Mouse (Mus musculus) T-helper 1 cell (primary cell): Measurements from ENCODE around the gene Slc25a21.

Experiments used
- in situ Hi-C: fragments of 300-600 bp; cut with MboI, MseI; formaldehyde crosslinking; loops from one replicate; pipeline ENCODE4 v1.15.1; 2025; ENCODE audit warnings: high pct_unique_total_duplicates

Gene Slc25a21

GRCm38 (mm10) chr12:57197363-57198026, at the start of gene Slc25a21:
Gene Slc25a21, minus strand, starts transcription at chr12:57197472.
- in situ Hi-C loops: loop anchor here (25.0 kb wide), 1 partner anchor 510 kb away; the partner anchor contains the start of gene Pax9

- in situ Hi-C loops: no loop called here
Measured at GRCm38 (mm10) chr12:57243671-57244495, 46.6 kb upstream of the Slc25a21 start.

GRCm38 (mm10) chr12:57233386-57233785, 36.1 kb upstream of the Slc25a21 start:
- in situ Hi-C loops: no loop called here

GRCm38 (mm10) chr12:57231085-57231875, 34.0 kb upstream of the Slc25a21 start:
- in situ Hi-C loops: no loop called here

- in situ Hi-C loops: no loop called here
Measured at GRCm38 (mm10) chr12:57230192-57230706, 33.0 kb upstream of the Slc25a21 start, which contains the start of the genes Prps1l3 and Mipol1. Gene Prps1l3, plus strand, starts transcription at chr12:57230412. Gene Mipol1, plus strand, starts transcription at chr12:57230427.

GRCm38 (mm10) chr12:57229703-57230102, 32.4 kb upstream of the Slc25a21 start:
- in situ Hi-C loops: no loop called here

GRCm38 (mm10) chr12:57227776-57228175, 30.5 kb upstream of the Slc25a21 start:
- in situ Hi-C loops: no loop called here

- in situ Hi-C loops: no loop called here
Measured at GRCm38 (mm10) chr12:57226411-57226810, 29.1 kb upstream of the Slc25a21 start.

- in situ Hi-C loops: loop anchor here (25.0 kb wide), 1 partner anchor 1375 kb away; the partner anchor contains the start of gene Brms1l
Measured at GRCm38 (mm10) chr12:57212463-57212862, 15.2 kb upstream of the Slc25a21 start.

GRCm38 (mm10) chr12:57211353-57212311, 14.4 kb upstream of the Slc25a21 start:
- in situ Hi-C loops: loop anchor here (25.0 kb wide), 1 partner anchor 1374 kb away; the partner anchor contains the start of gene Brms1l

- in situ Hi-C loops: loop anchor here (25.0 kb wide), 1 partner anchor 1367 kb away; the partner anchor contains the start of gene Brms1l
Measured at GRCm38 (mm10) chr12:57204276-57204851, 7.1 kb upstream of the Slc25a21 start.

GRCm38 (mm10) chr12:57201901-57202300, 4.6 kb upstream of the Slc25a21 start:
- in situ Hi-C loops: loop anchor here (25.0 kb wide), 1 partner anchor 1365 kb away; the partner anchor contains the start of gene Brms1l

GRCm38 (mm10) chr12:57199427-57199826, 2.2 kb upstream of the Slc25a21 start:
- in situ Hi-C loops: loop anchor here (25.0 kb wide), 1 partner anchor 512 kb away; the partner anchor contains the start of gene Pax9

GRCm38 (mm10) chr12:57198269-57198668, 997 bp upstream of the Slc25a21 start:
- in situ Hi-C loops: loop anchor here (25.0 kb wide), 1 partner anchor 511 kb away; the partner anchor contains the start of gene Pax9

- in situ Hi-C loops: loop anchor here (25.0 kb wide), 1 partner anchor 509 kb away; the partner anchor contains the start of gene Pax9
Measured at GRCm38 (mm10) chr12:57196608-57197362, 487 bp downstream of the Slc25a21 start.

- in situ Hi-C loops: loop anchor here (25.0 kb wide), 1 partner anchor 509 kb away; the partner anchor contains the start of gene Pax9
Measured at GRCm38 (mm10) chr12:57196286-57196607, 1.0 kb downstream of the Slc25a21 start.

- in situ Hi-C loops: loop anchor here (25.0 kb wide), 1 partner anchor 507 kb away; the partner anchor contains the start of gene Pax9
Measured at GRCm38 (mm10) chr12:57194609-57195008, 2.7 kb downstream of the Slc25a21 start.

GRCm38 (mm10) chr12:57187032-57187431, 10.2 kb downstream of the Slc25a21 start:
- in situ Hi-C loops: loop anchor here (25.0 kb wide), 1 partner anchor 500 kb away; the partner anchor contains the start of gene Pax9
